Mouse (Mus musculus) thymus, postnatal 36 days (tissue): Measurements from ENCODE around the gene Usp32.

Experiments used
- DNase-seq, 2 experiments: peaks; one replicate each; pipeline ENCODE4 v3.0.0; 2022; ENCODE audit warnings: mixed read lengths in 2 of 2

The Usp32 gene

DNA sequence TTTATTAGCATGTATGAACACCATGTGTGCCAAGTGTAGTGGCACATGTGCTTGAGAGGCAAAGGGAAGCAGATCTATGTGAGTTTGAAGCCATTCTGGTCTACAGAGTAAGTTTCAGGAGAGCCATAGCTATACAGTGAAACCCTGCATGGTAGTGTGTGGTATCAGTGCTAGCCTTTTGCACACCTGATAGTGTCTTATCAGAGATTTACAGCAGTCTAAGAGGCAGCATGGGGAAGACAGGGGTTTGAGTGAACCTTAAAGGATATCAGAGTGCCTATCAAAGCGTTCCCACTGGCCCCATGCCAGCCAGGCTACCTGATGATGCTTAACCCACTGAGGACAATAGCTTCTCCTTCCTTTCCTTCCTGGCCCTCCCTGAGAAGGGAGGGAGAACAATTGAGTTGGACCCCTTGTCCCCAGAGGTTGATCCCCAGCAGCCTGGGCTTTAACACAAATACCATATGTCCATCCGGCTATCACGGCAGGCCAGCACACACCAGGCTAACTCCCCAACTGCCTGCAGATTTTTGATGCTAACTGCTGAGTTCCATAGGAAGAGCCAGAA is 162.5 kb downstream of the Usp32 start:
- DNase-seq: no peak

DNA sequence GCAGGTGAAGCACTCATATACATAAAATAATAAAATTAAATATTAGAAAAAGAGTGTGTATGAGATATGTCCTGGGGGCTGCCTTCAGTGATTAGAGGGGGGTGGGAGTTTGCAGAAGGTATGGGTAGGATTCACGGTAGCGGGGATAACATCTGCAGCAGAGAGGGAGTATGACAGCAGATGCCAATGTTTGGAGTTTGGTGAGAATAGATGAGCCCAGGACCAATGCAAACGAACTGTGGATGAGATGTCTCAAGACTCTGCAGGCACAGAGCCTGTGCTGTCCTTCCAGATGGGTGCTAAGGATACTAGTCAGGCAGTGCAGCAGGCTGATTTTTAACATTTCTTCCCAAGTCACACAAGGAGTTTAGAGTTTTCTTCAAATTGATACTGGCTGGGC is 163.3 kb downstream of the Usp32 start:
- no peak for DNase-seq

DNA sequence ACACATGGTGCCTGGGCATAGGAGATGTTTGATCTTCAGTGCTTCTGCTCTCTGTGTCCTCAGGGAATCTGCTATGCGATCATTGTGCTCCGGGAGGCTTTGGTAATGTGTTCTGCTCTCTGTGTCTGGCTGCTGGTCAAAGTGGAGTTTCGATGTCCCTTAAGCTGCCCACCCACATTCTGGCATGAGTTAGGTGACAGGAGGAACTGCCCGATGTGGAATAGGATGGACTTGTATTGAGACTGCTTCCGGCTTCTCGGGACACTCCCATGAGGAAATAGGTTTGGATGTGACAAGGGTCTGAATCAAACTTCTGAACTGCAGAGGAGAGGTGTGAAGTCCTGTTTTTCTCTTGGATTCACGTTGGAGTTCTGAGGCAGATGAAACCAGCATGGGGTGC is 165.4 kb downstream of the Usp32 start:
- DNase-seq: no peak

DNA sequence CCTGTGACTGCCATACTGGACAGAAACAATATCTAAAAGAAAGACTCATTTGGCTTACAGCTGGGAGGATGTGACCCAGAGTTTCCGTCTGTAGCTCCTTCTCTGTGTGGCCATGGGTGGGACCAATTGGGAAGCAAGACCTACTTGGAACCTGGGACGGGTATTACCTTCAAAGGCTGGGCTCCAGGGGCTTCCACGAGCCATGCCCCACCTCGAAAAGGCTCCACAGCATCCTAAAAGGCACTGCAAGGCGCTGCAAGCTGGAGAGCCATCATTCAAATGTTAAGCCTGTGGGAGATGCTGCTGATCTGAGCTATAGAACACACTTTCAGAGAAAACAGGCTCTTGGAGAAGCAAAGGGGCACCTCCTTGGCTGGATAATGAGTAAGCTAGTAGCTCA is 166.3 kb downstream of the Usp32 start:
- DNase-seq: no peak

DNA sequence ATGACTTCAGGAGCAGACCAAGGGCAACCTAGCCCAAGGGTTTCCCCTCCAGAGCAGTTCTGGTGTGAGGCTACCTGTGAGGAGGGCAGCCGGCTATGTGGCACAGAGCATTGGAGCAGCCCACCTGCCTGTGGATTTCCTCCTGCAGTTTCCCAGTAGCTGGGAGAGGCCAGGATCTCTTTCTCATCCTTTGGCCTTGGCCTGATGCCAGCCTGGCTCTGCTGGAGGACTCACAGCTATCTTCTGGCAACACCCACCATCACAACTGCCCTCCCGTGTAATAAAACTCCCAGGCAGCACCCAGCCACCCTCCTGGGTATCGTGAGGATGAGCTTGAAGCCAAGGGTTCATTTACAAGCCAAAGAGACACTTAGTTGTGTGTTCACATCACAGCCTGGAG is 167.9 kb downstream of the Usp32 start:
- no peak for DNase-seq

DNA sequence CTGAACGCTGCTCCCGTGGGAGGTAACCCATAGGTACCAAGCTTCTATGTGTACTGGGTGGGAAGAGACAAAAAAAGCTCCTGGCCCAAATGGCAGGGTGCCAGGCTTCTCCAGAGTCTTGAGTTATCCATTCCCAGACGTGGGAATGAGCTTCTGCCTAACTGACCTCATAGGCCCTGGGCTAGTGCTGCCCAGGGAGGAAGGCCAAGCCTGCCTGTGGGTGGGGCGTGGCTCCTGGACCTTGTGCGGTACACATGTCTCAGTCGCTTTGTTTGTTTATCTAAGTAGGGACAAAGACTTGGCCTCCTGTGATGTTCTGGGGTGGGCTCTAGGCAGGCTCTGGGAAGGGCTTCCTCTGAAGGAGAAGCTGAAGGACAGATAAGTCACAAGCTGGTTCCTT is 171.2 kb downstream of the Usp32 start:
- no peak for DNase-seq

DNA sequence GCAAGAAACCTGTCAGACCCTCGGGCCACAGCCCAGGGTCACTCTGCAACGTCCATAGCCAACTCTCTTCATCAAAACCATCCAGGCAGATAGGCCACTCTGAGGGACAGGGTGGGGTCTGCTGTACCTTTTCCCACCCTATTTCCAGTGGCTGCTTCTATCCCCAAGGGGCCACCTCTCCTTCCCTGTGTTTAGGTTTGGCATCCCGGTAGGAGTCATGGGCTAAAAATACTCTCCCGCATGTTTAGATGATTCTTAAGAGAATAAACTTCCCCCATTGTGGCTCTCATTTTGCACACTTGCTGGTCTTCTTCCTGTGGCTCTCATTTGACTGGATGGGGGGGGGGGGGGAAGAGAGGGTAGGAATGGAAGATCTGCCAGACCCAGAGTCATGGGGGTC is 171.7 kb downstream of the Usp32 start:
- no peak for DNase-seq

DNA sequence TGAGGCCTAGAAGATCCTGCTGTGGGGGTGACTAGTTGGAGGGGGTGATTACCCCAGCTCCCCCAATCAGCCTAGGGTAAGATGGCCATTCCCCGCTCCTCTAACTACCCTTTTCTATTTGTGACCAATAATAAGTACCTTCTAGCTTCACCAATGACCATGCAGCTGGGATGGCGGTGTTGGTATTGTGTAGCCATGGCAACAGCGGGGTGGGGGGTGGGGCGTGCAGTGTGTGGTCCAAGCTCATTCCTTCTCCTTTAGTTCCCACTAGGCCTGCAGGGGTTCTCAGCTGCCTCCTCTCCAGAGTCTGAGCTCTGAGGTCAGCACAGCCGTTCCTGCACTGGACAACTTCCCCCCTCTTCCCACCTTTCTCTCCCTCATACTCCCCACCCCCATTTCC is 172.8 kb downstream of the Usp32 start:
- no peak for DNase-seq

DNA sequence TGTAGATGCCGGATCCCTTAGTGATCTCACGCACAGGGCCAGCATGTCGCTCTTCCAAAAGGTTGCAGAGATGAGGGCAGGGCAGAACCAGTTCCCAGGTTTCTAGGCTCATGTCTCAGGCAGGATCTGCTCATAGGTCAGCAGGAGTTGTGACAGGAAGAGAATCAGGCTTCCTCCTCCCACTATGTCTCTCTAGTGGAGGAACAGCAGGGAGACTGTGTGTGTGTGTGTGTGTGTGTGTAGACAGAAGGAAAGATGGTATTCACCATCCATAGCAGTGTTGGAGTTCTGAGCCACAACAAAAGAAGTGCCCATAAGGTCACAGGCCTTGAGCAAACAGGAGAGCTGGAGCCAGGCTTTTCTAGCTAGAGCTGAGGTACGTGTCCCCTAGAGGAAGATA is 173.3 kb downstream of the Usp32 start:
- no peak for DNase-seq

DNA sequence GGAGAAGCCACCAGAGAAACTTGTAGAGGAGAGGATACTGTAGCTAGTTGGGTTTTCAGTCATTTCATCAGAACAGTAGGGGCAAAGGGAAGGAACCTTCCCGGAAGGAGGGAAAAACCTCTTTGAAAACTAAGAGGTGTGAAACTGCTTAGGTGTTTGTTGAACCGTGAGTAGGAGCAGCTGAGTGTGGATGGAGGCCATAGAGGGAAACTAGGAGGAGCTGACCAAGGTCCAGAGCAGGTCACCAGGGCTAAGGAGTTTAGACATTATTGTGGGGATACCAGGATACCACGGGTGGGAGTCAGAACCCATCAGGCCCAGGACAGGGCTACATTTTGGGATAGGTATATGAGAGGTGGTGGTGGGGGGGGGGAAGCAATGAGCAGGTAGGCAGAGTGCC is 176.4 kb downstream of the Usp32 start:
- DNase-seq: no peak

DNA sequence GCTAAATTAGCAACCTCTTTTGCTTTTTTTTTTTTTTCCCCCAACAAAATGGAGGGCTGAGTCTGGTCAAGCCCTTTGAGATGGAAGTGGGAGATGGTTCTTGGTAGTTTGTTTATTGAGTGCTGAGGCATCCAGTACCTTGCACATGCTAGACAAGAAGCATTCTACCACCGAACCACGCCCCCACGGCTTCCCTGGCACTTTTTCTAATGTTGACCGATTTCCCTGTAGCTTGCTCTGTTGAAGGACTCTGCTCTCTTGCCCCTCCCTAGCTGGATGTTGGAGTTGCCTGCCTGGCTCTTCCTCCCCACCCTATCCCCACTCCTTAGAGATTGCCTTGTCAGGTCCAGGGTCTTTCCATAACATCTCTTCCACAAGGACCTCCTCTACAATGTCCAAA is 177.4 kb downstream of the Usp32 start:
- DNase-seq: no peak

DNA sequence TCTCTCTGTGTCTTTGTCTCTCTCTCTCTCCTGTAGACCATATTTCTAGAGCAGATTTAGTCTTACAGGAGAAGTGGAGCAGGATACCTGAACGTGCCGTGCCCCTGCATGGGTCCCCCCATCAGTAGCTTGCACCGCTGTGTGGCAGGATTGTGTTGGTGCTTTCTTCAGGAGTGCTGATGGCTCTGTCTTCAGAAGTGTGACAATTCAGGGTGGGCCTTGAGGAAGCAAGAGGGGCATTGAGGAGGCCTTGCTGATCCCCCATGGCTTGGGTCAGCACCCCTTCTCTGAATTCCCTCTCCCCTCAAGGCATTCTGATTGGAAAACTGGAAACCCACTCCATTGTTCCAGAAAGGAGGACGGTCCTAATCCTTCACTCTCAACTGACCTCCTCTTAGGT is 178.4 kb downstream of the Usp32 start:
- no peak for DNase-seq

DNA sequence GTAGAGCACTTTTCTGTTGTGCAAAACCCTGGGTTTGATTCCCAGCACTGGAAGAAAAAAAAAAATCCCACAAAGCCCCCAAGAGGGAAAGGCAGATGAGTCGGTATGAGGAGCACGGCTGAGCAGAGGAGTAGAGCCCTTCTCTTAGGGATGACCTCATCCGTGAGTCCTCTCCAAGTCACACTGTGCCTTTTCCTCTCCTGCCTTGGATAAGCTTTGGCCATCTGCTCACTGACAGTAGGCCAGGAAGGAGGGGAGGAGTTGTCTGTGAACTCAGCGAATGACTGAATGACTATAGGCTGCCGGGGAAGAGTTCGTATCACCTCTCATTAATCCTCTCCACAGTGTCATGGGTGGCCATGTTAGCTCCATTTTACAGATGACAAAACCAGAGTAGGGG is 179.2 kb downstream of the Usp32 start:
- no peak for DNase-seq

DNA sequence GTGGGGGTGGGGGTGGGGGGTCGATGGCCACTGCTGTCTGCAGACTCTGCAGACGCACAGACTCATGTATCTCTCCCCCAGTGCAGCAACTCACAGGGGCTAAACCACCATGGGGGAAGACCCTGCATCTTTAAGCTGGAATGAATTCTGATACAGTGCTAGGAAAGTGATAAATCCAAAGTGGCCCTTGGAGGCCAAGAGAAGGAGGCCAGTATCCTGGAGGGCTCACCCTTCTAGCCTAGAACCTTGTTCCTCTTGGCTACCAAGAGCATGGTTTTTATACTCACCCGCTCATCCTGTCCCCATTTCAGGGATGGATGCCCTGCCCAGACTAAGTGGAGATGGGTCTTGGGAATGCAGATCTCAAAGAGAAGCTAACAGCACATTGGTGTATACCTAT is 179.7 kb downstream of the Usp32 start:
- no peak for DNase-seq

DNA sequence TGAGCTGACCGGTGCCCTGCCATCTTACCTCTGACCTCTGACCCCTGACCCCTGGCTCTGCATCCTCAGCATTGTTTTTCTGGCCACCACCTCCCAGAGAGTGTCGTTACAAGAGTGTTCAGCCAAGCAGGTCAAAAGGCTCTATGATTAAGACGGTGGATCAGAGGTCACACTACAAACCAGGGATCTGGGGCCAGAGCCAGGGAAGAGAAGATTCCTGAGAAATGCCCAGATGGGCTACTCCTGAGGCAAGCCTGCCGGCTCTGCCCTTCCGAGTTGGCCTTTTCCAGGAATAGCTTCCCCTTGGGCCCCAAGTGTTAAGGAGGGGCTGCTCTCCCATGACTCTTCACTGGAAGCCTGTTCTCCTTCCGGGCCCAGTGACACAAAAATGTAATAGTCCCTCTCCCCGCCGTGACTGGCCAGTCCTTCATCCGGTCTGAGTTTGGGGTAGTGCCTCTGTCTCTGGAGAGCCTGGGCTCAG is 180.2 kb downstream of the Usp32 start:
- no peak for DNase-seq

DNA sequence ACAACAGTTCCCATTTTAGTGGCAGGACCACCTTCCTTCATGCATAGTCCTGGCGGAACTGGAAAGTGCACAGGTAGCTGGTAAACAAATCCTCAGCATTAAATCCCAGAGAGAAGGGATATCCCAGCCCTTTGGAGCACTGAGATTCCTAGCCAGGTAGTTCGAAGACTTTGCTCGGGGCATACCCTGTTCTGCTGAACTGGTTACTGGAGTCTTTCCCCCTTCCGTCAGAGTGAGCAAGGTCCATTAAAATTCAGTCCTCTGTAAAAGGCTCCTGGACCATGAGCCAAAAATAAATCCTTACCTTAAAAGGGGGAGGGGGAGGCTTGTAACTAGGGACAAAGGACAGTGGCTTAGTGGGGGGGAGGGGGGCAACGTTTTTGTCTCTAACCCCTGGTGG is 180.8 kb downstream of the Usp32 start:
- no peak for DNase-seq

DNA sequence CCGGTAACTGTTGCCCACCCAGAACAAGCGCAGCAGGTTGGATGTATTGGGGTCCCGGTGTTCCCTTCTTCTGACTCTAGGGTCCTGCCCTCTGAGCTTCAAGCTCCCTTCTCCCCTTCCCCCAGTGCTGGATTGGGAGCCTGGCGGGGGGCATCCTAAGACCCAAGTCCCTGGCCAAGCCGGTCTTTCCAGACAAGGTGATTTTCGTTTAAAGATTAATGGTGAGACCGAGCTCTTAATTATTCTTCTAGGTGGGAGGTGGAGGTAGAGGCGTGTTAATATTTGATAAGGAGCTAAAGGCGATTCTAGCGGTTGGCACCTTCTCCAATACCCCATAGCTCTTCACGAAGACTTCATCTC is 181.7 kb downstream of the Usp32 start:
- no peak for DNase-seq

DNA sequence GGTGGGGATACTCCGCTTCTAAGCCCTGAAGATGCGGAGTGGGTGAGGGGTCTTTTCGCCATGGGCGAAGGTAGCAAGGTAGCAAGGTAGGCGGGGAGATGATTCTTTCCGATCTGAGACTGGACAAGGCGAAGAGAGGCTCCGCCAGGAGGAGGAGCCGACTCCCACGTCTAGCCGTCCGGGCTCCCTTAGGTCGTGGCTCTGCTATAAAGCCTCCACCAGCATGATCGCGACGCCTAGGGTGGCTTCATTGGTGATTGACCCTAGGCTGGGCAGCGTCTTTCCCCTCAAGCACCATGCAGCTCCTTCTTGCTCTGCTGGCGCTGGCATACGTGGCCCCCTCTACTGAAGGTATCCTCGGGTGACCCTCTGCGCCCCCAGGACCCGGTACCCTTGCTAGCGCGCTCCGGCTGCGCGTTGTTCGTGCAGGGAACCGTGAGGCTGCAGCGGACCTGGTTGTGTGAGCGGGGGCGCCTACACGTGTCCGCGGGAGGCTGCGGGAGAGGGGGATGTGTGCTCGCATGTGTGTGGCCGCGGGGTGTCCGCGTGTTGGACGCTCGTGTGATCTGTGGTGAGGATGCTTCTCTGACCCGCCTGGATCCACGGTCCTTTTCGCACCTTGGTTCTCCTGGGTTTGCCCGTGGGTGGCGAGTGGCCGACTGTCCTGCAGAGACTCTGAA is 182.2 kb downstream of the Usp32 start, which contains the start of gene Car4:
Gene Car4 (plus strand): TSS at position 196 of the 680 bp plus-strand sequence.
- no peak for DNase-seq

DNA sequence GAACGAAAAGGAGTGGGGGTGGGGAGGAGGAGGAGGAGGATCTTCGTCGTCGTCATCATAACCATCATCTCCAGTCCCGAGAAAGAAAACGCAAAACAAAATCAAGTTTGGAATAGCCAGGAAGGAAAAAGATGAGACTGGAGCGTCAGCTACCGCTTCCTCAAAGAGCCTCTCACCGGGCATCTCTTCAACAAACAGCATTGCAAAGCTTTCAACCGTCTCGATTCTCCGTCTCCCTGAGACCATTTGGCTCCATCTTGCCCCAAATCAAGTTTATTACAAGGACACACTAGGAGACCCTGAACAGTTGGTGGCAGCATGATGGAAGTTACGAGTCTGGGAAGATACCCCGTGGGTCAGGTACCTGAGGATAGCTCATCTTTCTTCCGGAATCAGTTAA is 182.8 kb downstream of the Usp32 start:
- no peak for DNase-seq

DNA sequence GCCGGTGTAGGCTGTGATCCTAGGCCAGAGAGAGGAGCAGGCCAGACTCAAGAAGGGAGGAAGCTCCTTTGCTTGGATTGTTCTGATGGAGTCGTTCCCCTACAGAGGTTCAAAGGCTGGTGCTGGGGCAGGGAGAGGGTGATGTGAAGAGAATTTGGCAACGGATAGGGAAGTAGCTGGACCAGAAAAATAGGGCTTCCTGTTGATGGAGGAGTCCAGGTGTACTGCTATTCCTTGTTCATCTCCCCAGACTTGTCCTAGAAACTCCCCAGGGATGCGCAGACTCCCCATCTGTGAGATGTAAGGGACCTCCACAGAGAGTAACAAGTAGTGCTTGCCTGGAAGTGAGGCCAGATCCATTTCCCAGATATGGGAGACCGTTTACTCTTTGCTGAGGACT is 183.6 kb downstream of the Usp32 start:
- no peak for DNase-seq

DNA sequence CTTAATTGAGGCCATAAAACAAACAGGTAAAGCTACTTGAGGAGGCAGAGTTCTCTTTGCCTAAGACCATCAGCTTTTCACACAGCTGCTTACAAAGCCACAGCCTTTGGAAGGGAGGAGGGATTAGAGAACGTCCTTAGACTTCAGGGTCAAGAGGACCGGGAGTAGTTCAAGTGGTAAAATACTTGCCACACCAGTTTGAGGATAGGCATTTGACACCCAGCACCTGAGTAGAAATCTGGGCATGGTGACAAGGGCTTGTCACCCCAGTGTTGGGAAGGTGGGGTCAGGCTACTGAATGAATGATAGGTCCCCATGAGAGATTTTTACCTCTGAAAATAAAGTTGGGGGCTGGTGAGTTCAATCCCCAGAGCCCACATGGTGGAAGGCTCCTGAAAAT is 187.3 kb downstream of the Usp32 start:
- DNase-seq: no peak

DNA sequence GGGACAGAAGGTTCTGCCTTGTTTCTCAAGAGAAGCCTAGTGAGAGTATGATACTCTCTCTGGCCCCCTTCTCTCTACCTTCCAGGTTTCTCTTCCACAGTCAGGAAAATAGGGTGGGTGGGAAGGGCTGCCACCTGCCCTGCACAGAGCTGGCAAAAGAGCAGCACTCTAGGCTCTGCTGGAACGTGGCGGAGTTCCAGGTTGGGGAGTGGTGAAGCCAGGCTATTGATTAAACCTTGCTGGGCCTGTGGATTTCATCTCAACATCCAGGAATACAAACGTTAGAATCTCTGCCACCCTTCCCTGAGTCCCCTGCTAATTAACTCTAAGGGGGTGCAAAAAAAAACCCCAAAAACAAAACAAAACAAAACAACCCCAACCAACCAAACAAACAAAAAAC is 191.4 kb downstream of the Usp32 start:
- DNase-seq: no peak

DNA sequence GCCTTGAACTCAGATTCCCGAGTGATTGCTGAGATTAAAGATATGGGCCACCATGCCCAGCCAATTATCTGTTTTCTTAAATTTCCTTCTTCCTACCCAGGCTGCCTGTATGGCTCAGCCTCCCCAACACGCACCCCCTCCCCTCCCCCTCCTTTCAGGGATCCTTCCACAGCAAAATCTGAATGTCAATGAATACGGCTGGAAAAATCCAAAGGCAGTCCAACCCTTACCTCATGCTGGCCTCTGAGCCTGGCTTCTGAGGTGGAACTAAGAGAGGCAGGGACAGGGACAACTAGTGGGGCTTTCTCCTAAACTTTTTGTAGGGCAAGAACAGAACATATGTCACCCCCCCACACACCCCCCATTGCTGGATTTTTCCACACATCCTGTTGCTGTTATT is 191.8 kb downstream of the Usp32 start:
- DNase-seq: no peak

DNA sequence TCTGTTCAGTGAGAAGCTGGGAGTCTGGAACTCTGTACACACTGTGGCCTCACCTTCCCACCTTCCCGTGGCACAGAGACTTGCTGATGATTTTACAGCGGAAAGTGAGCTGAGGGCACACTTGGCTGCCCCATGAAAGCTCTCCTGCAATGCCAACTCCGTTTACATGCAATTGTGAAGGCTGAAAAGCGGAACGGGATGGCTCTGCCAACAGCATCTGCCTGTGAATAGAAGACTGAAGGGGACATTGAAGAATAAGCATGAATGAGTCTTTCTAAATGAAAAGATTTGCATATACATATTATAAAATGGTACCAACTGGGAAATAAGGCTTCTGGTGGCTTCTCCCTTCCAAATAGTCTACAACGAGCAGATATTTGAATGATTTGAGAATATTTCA is 192.8 kb downstream of the Usp32 start:
- no peak for DNase-seq

DNA sequence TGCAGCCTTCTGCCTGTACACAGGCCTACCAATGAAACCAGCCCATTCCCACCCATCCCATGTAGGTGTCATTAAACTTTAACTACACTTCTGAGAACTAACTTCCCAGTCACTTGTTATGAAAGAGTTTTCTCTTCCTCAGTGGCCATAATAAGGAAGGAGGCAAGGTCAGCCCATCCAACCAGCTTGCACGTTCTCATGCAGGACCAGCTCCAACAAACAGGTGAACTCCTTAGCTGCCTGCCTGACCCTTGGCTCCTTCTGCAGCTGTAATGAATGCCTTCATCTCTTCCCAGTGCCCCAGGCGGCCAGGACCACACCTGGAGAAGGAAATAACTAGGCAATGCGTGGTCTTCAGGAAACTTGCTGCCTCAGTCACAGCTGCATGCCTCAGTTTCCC is 194.1 kb downstream of the Usp32 start:
- no peak for DNase-seq
